ENCODE assay signal across 8 mouse cellular contexts in the genomic region with DNA sequence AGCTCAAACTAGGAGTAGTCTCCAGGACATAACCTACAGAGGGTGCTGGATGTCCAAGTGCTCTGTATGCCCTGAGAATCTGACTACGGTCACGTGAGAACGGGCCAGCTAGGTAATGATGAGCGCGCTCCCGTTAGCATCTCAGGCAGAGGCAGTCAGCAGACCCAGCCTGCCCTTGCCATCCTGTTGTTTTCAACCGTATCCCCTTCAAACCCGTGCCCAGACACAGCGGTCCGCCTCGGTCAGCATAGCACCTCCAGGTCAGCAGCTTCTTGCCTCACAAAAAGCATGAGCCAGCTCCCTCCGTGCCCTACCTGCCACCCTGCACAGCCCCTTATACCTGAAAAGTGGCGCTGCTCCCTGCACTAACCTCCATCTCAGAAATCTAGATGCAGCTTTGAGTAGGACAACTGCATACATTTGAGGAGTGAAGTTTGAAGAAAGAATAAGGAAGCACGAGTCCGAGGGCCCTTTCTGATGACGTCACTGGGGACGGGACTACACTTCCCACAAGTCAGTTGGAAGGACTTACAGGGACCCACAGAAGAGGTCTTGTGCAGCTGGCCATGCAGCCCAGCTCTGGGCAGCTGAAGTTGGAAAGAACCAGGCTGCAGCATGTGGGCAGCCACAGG. TPM values are rescaled to one million over a fixed set of nuclear protein-coding genes. Genes with fewer than 3 reads are reported as not detected.
DNase-seq lines count a peak whose midpoint lies in the region; ATAC-seq lines count a peak whose summit lies in the region.

No protein-coding gene starts in this region.

- no peaks in the 10 kb centered on the region for H3K9me3 ChIP-seq in heart, embryonic 10.5 days
- no peaks in the 10 kb centered on the region for H3K9me3 ChIP-seq in kidney, embryonic 15.5 days (replicated peaks)

- under 1% methylated on average over 17 of the region's 17 CpGs for WGBS in heart, embryonic 10.5 days
- under 1% methylated on average over 17 of the region's 17 CpGs for WGBS in kidney, embryonic 15.5 days

- H3K27me3 ChIP-seq in heart, embryonic 10.5 days (ENCODE audit: insufficient read depth, poor library complexity, severe bottlenecking) = no peaks in the 10 kb centered on the region
- no peaks in the 10 kb centered on the region for H3K27me3 ChIP-seq in kidney, embryonic 15.5 days

- H3K4me2 ChIP-seq in kidney, embryonic 15.5 days = peak overlapping the region; percentile 76

- no peaks in the 10 kb centered on the region for H3K4me1 ChIP-seq in heart, embryonic 10.5 days
- peaks cover 5% of the 10 kb centered on the region; the same call in 1 of the 2 replicates for H3K4me1 ChIP-seq in kidney, embryonic 15.5 days

- H3K27ac ChIP-seq in heart, embryonic 10.5 days = peak overlapping the region; percentile 90
- H3K27ac ChIP-seq in kidney, embryonic 15.5 days = peak overlapping the region; percentile 68

- DNase-seq in A20 (ENCODE audit: low read depth, low spot score) = peak; percentile 93
- peak; percentile 98 for DNase-seq in brain, adult 2 months (ENCODE audit: low read depth, low spot score)
- peak; percentile 95 for DNase-seq in heart, embryonic 10.5 days (ENCODE audit: low spot score)
- DNase-seq in liver = peak; percentile 80
- DNase-seq in spleen, postnatal 4 days (ENCODE audit: low spot score in 2 of 2) = peak; percentile 80 to 84

- peak; percentile 91 for ATAC-seq in erythroblast, adult 5-6 weeks (replicated peaks; ENCODE audit: low FRiP score, poor library complexity, severe bottlenecking)
- ATAC-seq in kidney, embryonic 15.5 days (replicated peaks; ENCODE audit: low FRiP score) = peak; percentile 96
- ATAC-seq in monocyte, adult 5-6 weeks (replicated peaks; ENCODE audit: insufficient number of reproducible peaks, low FRiP score, low TSS enrichment, poor library complexity, severe bottlenecking) = peak; percentile 95

- no peaks in the 10 kb centered on the region for H3K36me3 ChIP-seq in heart, embryonic 10.5 days
- H3K36me3 ChIP-seq in kidney, embryonic 15.5 days = no peaks in the 10 kb centered on the region

- H3K9ac ChIP-seq in kidney, embryonic 15.5 days = peak overlapping the region; percentile 85

- H3K4me3 ChIP-seq in heart, embryonic 10.5 days = peak overlapping the region; percentile 80
- peak overlapping the region; percentile 88 for H3K4me3 ChIP-seq in kidney, embryonic 15.5 days (replicated peaks)

RNA-seq across cellular contexts. Expression of a gene that starts 5.0 kb away (rescaled TPM):
- 2.1 and 3.3 TPM in 2 replicates for total RNA-seq in erythroblast, adult 5-6 weeks (2015; ENCODE audit: low replicate concordance)
- total RNA-seq in erythroblast, adult 5-6 weeks (2017; ENCODE audit: low replicate concordance) = 2.8 and 3.1 TPM in 2 replicates
- polyA plus RNA-seq in heart, embryonic 10.5 days (2016; fragmentation: Nextera tagmentation; extraction: Ambion mirVana) = 4.3 and 4.7 TPM in 2 replicates
- 7.2 and 8.2 TPM in 2 replicates for polyA plus RNA-seq in kidney, embryonic 15.5 days (2015; fragmentation: Nextera tagmentation; extraction: Ambion mirVana)
- 6.9 to 15.2 TPM (median 14.5 TPM) in 3 replicates for total RNA-seq in monocyte, adult 5-6 weeks (2017)

RNA-seq across cellular contexts. Expression of a gene that starts 31.1 kb away (rescaled TPM):
- total RNA-seq in erythroblast, adult 5-6 weeks (2015; ENCODE audit: low replicate concordance) = 1.7 and 4.4 TPM in 2 replicates
- 0.09 and 2.5 TPM in 2 replicates for total RNA-seq in erythroblast, adult 5-6 weeks (2017; ENCODE audit: low replicate concordance)
- polyA plus RNA-seq in heart, embryonic 10.5 days (2016; fragmentation: Nextera tagmentation; extraction: Ambion mirVana) = 2.7 and 3.4 TPM in 2 replicates
- polyA plus RNA-seq in kidney, embryonic 15.5 days (2015; fragmentation: Nextera tagmentation; extraction: Ambion mirVana) = 4.8 and 6.4 TPM in 2 replicates
- 6.6 to 8.8 TPM (median 8.6 TPM) in 3 replicates for total RNA-seq in monocyte, adult 5-6 weeks (2017)

RNA-seq across cellular contexts. Expression of a gene that starts 37.1 kb away (rescaled TPM):
- 1.0 and 2.5 TPM in 2 replicates for total RNA-seq in erythroblast, adult 5-6 weeks (2015; ENCODE audit: low replicate concordance)
- 1.3 and 1.5 TPM in 2 replicates for total RNA-seq in erythroblast, adult 5-6 weeks (2017; ENCODE audit: low replicate concordance)
- polyA plus RNA-seq in heart, embryonic 10.5 days (2016; fragmentation: Nextera tagmentation; extraction: Ambion mirVana) = 7.5 TPM in 2 replicates
- polyA plus RNA-seq in kidney, embryonic 15.5 days (2015; fragmentation: Nextera tagmentation; extraction: Ambion mirVana) = 11.5 and 12.8 TPM in 2 replicates
- total RNA-seq in monocyte, adult 5-6 weeks (2017) = 16.9 to 22.4 TPM (median 21.2 TPM) in 3 replicates

RNA-seq across cellular contexts. Expression of a gene that starts 55.5 kb away (rescaled TPM):
- total RNA-seq in erythroblast, adult 5-6 weeks (2015; ENCODE audit: low replicate concordance) = 5.0 TPM in 1 of 2 replicates, not detected in the other
- total RNA-seq in erythroblast, adult 5-6 weeks (2017; ENCODE audit: low replicate concordance) = 0.34 TPM in 1 of 2 replicates, not detected in the other
- 2.3 and 2.5 TPM in 2 replicates for polyA plus RNA-seq in heart, embryonic 10.5 days (2016; fragmentation: Nextera tagmentation; extraction: Ambion mirVana)
- 2.5 and 2.6 TPM in 2 replicates for polyA plus RNA-seq in kidney, embryonic 15.5 days (2015; fragmentation: Nextera tagmentation; extraction: Ambion mirVana)
- 0.85 to 2.1 TPM in 2 of 3 replicates, not detected in the other for total RNA-seq in monocyte, adult 5-6 weeks (2017)

Comparison
In these comparisons a context has a peak if more than half of its experiments do, and no peak if none do; other contexts are left out.
1. Peak in every context shown above with its lines: DNase-seq, ATAC-seq, H3K4me3 ChIP-seq and H3K27ac ChIP-seq.